Mouse (Mus musculus): ENCODE measurements around the gene Heatr5b.

Gene Heatr5b

GRCm38 (mm10) chr17:78767546-78767945 is 67.6 kb downstream of the Heatr5b start:
- 48% methylated on average over 8 of the region's 8 CpGs for WGBS

- 89% methylated on average over 7 of the region's 7 CpGs for WGBS
Measured at GRCm38 (mm10) chr17:78766084-78766483, 69.1 kb downstream of the Heatr5b start.

- WGBS, result 87% methylated on average over 5 of the region's 5 CpGs
Measured at GRCm38 (mm10) chr17:78763272-78763671, 71.9 kb downstream of the Heatr5b start.

- WGBS, result 45% methylated on average over 17 of the region's 17 CpGs
Measured at GRCm38 (mm10) chr17:78752938-78753655, 82.1 kb downstream of the Heatr5b start.

GRCm38 (mm10) chr17:78752064-78752463 is 83.1 kb downstream of the Heatr5b start:
- 71% methylated on average over 10 of the region's 10 CpGs for WGBS

GRCm38 (mm10) chr17:78748440-78748839 is 86.7 kb downstream of the Heatr5b start:
- 95% methylated on average over 9 of the region's 9 CpGs for WGBS

GRCm38 (mm10) chr17:78738416-78738815 is 96.7 kb downstream of the Heatr5b start:
- WGBS, result 33% methylated on average over 1 of the region's 1 CpGs

GRCm38 (mm10) chr17:78737771-78738170 is 97.4 kb downstream of the Heatr5b start:
- WGBS, result 53% methylated on average over 2 of the region's 2 CpGs

- 28% methylated on average over 4 of the region's 4 CpGs for WGBS
Measured at GRCm38 (mm10) chr17:78737096-78737495, 98.1 kb downstream of the Heatr5b start, which contains the start of gene Strn. Gene Strn (minus strand): TSS chr17:78737196.

GRCm38 (mm10) chr17:78736473-78736988 is 98.6 kb downstream of the Heatr5b start:
- WGBS, result under 1% methylated on average over 57 of the region's 60 CpGs

- under 1% methylated on average over 38 of the region's 39 CpGs for WGBS
Measured at GRCm38 (mm10) chr17:78735731-78736472, 99.3 kb downstream of the Heatr5b start.

GRCm38 (mm10) chr17:78734806-78735205 is 100.4 kb downstream of the Heatr5b start:
- WGBS, result 48% methylated on average over 10 of the region's 10 CpGs

GRCm38 (mm10) chr17:78732056-78732455 is 103.1 kb downstream of the Heatr5b start:
- WGBS, result 64% methylated on average over 1 of the region's 1 CpGs

GRCm38 (mm10) chr17:78726746-78727449 is 108.3 kb downstream of the Heatr5b start:
- 77% methylated on average over 14 of the region's 14 CpGs for WGBS

GRCm38 (mm10) chr17:78724461-78725055 is 110.6 kb downstream of the Heatr5b start:
- WGBS, result 52% methylated on average over 6 of the region's 6 CpGs

- 93% methylated on average over 7 of the region's 7 CpGs for WGBS
Measured at GRCm38 (mm10) chr17:78721690-78722089, 113.5 kb downstream of the Heatr5b start.

GRCm38 (mm10) chr17:78719086-78719485 is 116.1 kb downstream of the Heatr5b start:
- 93% methylated on average over 13 of the region's 13 CpGs for WGBS

- WGBS, result 72% methylated on average over 2 of the region's 2 CpGs
Measured at GRCm38 (mm10) chr17:78710258-78710657, 124.9 kb downstream of the Heatr5b start.

- WGBS, result 83% methylated on average over 7 of the region's 7 CpGs
Measured at GRCm38 (mm10) chr17:78708422-78708821, 126.7 kb downstream of the Heatr5b start.

- 90% methylated on average over 7 of the region's 7 CpGs for WGBS
Measured at GRCm38 (mm10) chr17:78702988-78703387, 132.2 kb downstream of the Heatr5b start.

All from cerebral cortex, adult 2 months (tissue).